Mouse (Mus musculus) ovary, postnatal 36 days (tissue): ENCODE measurements at regions not wholly inside any gene's neighbourhood (a gene's known extent, or its start where the extent isn't known, plus 50 kb on each side); places are given as distances from the start of the nearest gene placed in this dataset.

Experiments used
- DNase-seq: peaks from one replicate; pipeline ENCODE4 v3.0.0; 2022; ENCODE audit warnings: low spot score, mixed read lengths

- DNase-seq: no peak
Observed at GRCm38 (mm10) chr15:68440636-68441035, 1939.9 kb upstream of the Lrrc6 start.

DNA sequence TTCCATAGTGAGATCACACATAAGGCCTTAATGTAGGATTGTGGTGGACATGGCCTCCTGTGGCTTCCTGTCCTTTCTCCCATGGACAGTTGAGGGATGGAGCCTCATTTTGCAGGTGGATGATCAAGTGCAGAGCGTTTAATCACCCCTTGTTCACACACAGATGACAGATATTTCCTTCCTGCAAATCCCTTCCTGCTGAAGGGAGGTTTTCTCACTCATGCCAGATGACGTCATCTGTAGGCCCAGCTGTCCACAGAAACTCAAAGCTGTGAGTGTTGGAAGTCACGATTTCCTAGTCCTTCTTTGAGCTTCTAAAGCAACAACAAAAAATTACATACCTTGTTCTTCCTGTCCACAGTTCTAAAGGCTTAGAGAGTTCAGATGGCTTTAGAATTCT, 1935.3 kb upstream of the Lrrc6 start:
- no peak for DNase-seq

GRCm38 (mm10) chr15:68431251-68431650, 1930.5 kb upstream of the Lrrc6 start:
- no peak for DNase-seq

GRCm38 (mm10) chr15:68430486-68430885, 1929.8 kb upstream of the Lrrc6 start:
- no peak for DNase-seq

DNA sequence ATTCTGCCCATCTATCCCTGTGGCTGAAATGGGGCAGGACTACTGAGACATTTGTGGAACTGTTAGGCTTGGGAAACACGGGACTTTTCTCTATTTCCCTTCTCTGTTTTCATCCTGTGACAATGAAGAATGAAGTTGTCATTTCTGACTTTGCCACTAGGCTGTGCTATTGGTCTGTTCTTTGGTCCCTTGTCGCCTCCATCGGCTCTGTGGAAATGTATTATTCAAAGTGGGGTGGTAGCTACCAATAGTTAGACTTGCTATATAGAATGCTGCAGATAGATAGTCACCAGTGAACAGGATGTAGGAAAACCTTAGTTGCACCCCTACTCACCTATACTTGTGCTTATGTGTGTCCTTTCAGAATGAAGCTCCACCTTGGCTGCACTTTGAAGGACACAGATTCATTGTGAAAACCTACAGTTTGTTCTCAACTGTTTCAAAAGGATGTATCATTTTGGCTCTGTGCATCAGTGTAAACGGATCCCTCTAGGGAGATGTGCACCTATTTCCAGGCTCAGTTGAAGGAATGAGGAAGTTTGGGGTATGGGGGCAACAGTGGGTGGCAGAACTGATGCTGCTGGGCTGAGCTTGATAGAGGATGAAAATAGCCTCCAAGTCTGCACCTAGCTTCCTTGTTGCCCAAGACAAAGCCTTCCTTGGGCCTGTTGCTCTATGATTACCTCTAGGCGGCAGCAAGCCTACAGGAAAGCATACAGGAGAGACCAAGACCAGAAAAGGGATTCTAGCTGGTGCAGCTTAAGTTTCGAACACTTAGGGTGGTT, 1927.9 kb upstream of the Lrrc6 start:
- no peak for DNase-seq

DNA sequence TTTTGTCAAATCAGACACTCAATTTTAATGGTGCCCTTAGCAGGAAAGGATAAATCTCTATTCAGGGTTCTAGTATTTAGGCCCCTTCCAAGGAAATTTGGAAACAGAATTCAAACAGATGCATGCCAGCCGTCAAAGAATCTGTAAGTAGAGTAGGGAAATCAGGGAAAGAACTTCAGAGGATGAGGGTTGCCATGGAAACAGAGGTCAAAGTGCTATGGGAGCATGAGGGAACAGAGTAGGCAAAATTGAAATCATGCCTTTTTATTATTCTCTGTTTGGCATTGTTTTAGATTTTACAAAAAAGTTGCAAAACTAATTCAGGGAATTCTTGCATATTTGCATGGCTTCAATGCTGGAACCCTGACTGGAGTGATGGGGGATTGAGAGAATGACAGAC, 1916.4 kb upstream of the Lrrc6 start:
- DNase-seq: no peak

- no peak for DNase-seq
Observed at GRCm38 (mm10) chr15:68415401-68415925, 1914.8 kb upstream of the Lrrc6 start.

GRCm38 (mm10) chr15:68414047-68414446, 1913.3 kb upstream of the Lrrc6 start:
- DNase-seq: no peak

DNA sequence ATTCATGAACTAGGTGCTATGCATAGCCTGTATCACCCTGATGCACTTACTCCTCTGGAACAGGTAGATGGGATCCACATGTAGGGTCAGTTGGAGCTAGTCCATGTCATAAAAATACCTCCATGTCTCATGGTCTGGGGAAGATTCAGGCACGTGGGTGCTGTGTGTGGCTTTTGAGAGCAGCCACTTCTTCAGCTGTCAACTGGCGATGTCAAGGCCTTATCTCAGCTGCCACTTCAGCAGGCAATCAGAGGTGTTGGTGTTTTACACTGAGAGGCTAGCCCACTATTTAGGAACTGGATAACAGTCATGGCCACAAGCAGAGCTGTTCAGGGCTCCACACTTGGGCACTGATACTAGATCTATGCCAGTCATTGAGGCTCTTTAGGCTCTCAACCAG, 1912.0 kb upstream of the Lrrc6 start:
- DNase-seq: no peak

DNA sequence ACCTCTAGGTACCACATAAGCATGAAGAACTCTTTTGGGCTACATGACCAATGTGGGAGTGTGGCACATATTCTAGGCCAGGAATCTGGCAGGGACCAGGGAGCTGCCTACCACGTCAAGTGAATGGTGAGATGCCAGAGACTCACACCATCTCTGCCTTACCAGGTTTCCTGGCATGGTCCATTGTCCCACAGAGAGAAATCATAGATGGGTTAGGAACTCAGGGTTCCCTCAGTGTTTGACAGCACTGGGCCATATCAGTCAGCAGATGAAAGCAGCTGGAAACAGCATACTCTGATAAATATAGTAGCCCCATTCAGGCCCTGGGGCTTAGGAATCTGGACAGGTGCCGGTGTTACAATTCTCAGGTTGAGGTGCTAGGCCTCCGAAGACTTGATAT, 1911.4 kb upstream of the Lrrc6 start:
- no peak for DNase-seq

GRCm38 (mm10) chr15:68403554-68404070, 1902.9 kb upstream of the Lrrc6 start:
- no peak for DNase-seq

DNA sequence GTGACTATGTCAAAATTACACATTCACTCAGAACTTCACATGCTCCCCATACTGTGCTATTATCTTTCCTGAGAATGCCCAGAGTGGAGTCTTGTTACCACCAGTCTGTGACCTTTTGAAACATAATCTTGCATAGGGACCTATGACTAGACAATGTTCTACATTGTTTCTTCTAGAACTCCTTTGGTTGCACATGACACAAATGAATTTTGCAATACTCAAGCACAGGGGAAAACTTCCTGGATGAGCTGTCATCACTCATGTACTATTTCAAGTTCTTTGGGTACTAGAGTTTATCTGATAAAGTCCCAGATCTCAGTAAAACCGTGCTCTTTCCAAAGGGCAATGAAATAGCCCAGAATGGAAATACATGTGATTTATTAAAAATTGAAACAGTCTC, 1901.0 kb upstream of the Lrrc6 start:
- DNase-seq: no peak

DNA sequence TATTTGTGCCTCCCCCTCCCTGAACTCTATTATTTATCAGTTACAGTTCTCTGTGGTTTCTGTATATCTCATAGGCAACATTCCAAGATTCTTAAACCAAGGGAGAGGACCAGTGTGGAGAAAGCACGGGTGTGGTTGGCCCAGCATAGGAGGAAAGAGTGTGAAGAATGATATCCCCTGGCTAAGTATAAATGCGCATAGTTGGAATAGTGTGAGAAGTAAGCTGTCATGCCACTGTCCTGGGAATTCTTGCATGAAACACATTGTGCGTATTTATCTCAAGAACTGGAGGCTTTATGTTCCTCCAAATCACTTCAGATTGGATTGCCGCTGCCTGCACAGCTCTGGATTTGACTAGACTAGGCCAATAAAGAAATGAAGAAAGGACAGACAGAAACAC, 1900.3 kb upstream of the Lrrc6 start:
- DNase-seq: no peak

GRCm38 (mm10) chr15:68396566-68396965, 1895.9 kb upstream of the Lrrc6 start:
- no peak for DNase-seq

GRCm38 (mm10) chr15:68394749-68395148, 1894.0 kb upstream of the Lrrc6 start:
- DNase-seq: no peak

DNA sequence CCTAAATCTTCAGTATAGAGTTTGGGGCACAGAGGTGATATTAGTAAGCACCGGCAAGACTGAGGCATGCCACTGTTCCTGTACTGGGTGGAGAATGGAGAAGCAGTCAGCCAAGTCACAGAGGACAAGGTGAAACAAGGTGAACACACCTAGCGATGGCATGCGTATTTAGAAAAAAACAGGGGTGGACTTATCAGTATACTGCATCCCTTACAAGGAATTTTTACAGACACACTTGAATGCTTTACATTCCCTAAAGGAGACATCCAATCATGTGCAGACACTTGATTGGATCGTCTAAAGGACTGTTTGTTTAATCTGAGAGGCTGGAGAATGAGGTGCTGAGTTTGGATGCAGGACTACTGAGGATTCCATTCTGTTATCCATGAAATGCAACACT, 1893.4 kb upstream of the Lrrc6 start:
- DNase-seq: no peak

DNA sequence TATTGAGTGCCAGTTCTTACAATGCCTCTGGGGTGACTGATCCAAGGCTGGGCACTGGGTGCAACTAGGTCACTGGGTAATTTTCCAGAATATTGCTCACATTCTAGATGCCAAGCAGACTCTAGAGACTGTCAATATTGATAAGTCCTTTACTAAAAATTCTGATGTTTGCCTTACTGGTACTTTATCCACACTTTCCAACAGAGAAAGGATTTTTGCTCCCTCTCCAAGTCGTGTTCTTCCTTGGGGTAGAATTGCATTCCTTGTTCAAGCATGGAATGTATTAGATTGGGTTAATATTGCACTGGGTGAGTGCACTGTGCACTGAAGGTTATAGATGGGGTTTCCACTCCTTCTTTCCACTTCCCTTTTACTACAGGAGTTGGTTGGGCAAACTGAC, 1891.0 kb upstream of the Lrrc6 start:
- no peak for DNase-seq

GRCm38 (mm10) chr15:68389855-68390254, 1889.1 kb upstream of the Lrrc6 start:
- no peak for DNase-seq

- no peak for DNase-seq
Observed at GRCm38 (mm10) chr15:68387349-68388065, 1886.8 kb upstream of the Lrrc6 start.

DNA sequence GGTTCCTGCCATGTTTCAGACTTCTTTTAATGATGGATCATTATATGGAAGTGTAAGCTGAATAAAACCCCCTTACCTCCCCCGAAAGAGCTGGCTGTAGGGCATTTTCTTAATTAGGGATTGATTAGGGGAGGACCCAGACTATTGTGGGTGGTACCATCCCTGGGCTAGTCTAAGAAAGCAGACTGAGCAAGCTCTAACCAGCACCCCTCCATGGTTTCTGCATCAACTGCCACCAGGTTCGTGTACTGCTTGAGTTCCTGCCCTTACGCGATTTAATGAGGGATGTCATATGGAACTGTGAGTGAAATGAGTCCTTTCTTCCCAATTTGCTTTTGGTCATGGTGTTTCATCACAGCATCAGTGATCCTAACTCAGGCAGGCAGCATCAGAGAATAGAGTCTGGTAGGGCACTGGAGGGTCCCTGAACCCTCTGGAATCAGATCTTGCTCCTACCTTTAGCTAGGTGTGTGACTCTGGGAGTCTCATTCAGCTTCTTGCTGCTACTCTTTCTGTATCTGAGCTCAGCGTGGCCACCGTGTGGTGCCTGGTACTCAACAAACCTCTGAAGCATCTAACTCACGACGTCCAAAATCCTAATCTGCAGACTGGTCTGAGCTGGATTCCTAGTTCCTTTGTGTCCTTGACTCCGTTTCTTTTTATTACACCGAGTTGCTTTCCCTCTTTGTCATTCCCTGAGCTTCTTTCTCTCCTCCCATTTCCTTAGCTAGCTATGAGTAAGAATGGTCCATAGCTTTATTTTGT, 1884.0 kb upstream of the Lrrc6 start:
- DNase-seq: no peak

GRCm38 (mm10) chr15:68375166-68375565, 1874.5 kb upstream of the Lrrc6 start:
- no peak for DNase-seq

GRCm38 (mm10) chr15:68366816-68367215, 1866.1 kb upstream of the Lrrc6 start:
- DNase-seq: no peak
